Mouse (Mus musculus) kidney, adult 2 months (tissue): ENCODE data around the gene Pde4d.

Experiments used
- CTCF ChIP-seq: fragments of 200-500 bp; conservative IDR thresholded peaks from 2 replicates; pipeline ENCODE4 v1.5.1; 2011; ENCODE audit warnings: low read depth, mild to moderate bottlenecking, control low read depth, low read length, moderate library complexity, mixed read lengths; ENCODE audit not compliant: insufficient read depth, insufficient read length
- POLR2A ChIP-seq: fragments of 200-500 bp; IDR thresholded peaks from one replicate; pipeline ENCODE4 v1.6.1; 2011; ENCODE audit warnings: low read depth, low read length, control low read depth

- no peak for TF ChIP-seq CTCF
- no peak for TF ChIP-seq POLR2A
Observed at GRCm38 (mm10) chr13:109299511-109300250, 849.9 kb downstream of the Pde4d start.
